Mouse (Mus musculus) layer of hippocampus, adult 11-12 months (tissue): ENCODE data around the gene Hspa2.
"Not testable (repeated sequence)": the region's sequence is repeated elsewhere in the genome, so short reads cannot be mapped to it uniquely, and the experiment has no call there.

ENCODE experiments used
- DNase-seq: peaks from one replicate; pipeline ENCODE4 v3.0.0; 2022; ENCODE audit warnings: low spot score

Hspa2 gene

GRCm38 (mm10) chr12:76434111-76434510 is 30.1 kb downstream of the Hspa2 start:
- no peak for DNase-seq

DNA sequence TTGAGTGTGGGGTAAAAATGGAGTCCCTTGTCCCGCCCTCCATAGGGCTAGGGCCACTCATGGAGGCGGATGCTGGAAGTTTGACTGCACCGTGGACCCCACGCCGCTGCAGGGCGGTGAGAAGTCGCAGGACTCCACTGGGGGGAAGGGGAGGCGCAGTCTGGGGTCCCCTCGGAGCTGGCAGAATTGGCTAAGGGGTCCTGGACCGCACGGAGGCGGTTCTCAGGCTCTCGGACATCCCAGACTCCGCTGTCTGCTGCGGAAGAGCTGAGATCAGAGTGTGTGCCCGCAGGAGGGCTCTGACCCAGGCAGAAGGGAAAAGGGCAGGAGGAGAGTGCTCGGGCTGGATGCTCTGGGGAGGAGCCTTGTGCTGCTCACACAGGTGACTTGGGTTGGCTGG is 31.1 kb downstream of the Hspa2 start:
- no peak for DNase-seq

DNA sequence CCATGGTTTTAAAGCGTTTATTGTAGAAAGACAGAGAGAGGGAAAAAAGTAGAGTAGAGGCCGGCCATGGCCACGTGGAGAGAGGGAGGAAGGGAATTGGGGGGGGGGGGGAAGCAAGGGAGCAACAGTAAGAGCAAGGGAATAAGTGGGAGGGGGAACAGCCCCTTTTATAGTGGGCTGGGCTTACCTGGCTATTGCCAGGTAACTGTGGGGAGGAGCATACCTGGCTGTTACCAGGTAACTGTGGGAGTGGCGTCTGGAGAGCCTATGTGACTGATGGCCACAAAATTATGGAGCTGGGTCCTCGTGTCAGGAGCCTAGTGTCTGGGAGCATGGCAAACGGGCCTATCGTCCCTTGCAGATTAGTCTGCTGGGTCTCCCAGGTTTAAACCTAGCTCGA is 31.6 kb downstream of the Hspa2 start:
- no peak for DNase-seq

GRCm38 (mm10) chr12:76443488-76443887 is 39.5 kb downstream of the Hspa2 start:
- not testable (repeated sequence) for DNase-seq

DNA sequence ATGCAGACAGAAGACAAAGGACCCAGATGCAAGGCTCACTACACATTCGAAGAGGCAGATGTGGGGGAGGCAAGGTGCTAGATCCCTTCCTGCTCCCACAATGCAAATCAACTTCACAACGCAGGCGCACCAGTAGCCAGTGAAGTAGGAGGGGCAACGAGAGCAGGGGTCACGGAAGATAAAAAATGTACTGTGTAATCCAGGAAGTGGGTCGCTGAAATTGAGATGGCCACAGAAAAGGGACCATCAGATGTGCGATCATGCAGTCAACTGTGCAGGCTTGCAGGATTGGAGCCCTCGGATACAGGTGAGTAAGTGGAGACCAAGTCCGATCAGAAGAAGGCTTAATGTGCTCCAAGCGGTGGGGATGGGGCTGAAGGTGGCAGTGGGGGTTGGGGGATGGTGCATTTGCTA is 40.4 kb downstream of the Hspa2 start:
- no peak for DNase-seq

DNA sequence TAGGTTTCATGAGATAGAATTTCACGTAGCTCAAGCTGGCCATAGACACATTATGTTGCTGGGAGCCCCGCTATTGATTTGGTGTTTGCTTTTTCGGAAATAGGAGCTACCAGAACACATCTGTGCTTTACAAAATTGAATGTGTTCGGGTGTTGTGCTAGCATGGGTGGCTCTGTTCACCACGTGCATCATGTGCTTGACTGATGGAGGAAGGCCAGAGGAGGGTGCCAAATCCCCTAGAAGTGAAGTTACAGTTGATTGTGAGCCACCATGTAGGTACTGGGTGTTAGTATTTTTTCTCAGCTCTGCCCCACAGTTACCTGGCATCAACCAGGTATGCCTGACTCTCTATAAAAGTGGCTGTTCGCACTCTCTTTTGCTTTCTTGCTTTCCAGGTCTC is 40.9 kb downstream of the Hspa2 start:
- no peak for DNase-seq

- no peak for DNase-seq
Observed at GRCm38 (mm10) chr12:76446201-76446600, 42.2 kb downstream of the Hspa2 start.

GRCm38 (mm10) chr12:76448127-76448526 is 44.2 kb downstream of the Hspa2 start:
- no peak for DNase-seq

- DNase-seq, result no peak
Observed at GRCm38 (mm10) chr12:76452203-76452602, 48.2 kb downstream of the Hspa2 start.
